Mouse (Mus musculus): ENCODE data around the gene Dync1i1. TPM values are rescaled to one million over a fixed set of nuclear protein-coding genes. Genes with fewer than 3 reads are reported as not detected.

The Dync1i1 gene
- polyA plus RNA-seq, 1 experiment from 2014 or later, result 32.2 TPM

DNA sequence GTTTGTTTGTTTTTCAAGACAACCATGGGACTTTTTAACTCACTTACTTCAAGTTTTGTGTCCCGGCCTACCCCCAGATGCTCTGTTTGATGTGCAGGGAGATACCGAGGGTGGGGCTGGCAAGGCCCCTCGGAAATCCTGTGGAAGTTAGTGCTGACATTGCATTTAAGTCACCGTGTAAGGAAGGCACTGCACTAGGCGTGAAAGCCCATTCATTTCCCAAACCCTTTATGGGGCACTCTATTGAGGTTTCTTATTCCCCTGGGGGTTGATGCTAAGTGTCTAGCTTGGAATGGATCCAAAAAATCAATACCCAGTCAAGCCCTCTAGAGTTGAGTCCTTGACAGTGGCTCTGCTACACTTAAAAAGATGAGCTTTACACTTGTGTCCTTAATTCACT is 27.2 kb downstream of the Dync1i1 start:
- no peaks in the 10 kb centered on the region for H3K36me3 ChIP-seq (ENCODE audit: control insufficient read depth, insufficient read depth, low read length)
- ATAC-seq (ENCODE audit: low read depth), result peak; percentile 86
- H3K9ac ChIP-seq (replicated peaks; ENCODE audit: low read depth, low read length), result no peak overlapping the region
- H3K27ac ChIP-seq (ENCODE audit: low read depth, low read length), result no peak overlapping the region
- H3K4me1 ChIP-seq (ENCODE audit: control insufficient read depth, insufficient read depth, low read length), result no peaks in the 10 kb centered on the region
- H3K9me3 ChIP-seq (ENCODE audit: control insufficient read depth, low read length), result no peaks in the 10 kb centered on the region
- no peak overlapping the region for H3K4me2 ChIP-seq (ENCODE audit: low read depth, low read length)
- 39% methylated on average over 5 of the region's 5 CpGs for WGBS
- H3K4me3 ChIP-seq (ENCODE audit: low read depth, low read length), result no peak overlapping the region
- no peaks in the 10 kb centered on the region for H3K27me3 ChIP-seq (ENCODE audit: control insufficient read depth, insufficient read depth, low read length)

DNA sequence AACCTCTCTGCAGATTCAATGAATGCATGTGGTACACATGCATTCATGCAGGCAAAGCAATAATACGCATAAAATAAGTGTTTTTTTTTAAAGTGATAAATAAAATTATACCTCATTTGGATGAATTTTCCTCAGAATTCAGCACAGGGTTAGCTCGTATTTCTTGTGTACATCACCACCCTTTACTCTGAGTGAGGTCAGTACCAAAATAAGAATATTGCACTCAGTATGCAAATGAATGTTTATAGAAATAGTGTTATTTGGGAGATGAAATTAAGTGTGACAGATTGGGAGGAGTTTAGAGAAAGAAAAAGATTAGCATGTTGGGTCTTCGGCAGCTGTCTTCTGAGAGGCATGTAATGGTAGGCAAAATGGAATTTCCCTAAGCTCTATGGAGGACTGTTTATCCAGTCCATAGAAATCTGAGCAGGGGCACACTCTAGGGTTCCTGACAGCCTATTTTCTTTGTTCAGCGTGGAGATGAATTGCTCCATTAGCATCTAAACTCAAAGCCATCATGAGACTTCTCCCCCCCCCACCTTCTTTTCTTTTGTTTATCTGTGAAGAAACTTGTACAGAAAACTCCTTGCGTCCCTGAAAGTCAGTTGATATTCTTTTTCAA is 31.2 kb downstream of the Dync1i1 start:
- Histone ChIP-seq H3K4me3 (ENCODE audit: low read depth, low read length) (no peak overlapping the region), H3K27me3 (ENCODE audit: control insufficient read depth, insufficient read depth, low read length) (no peaks in the 10 kb centered on the region), H3K36me3 (ENCODE audit: control insufficient read depth, insufficient read depth, low read length) (no peaks in the 10 kb centered on the region), H3K4me2 (ENCODE audit: low read depth, low read length) (no peak overlapping the region), H3K27ac (ENCODE audit: low read depth, low read length) (no peak overlapping the region), H3K4me1 (ENCODE audit: control insufficient read depth, insufficient read depth, low read length) (no peaks in the 10 kb centered on the region), H3K9ac (replicated peaks; ENCODE audit: low read depth, low read length) (no peak overlapping the region), H3K9me3 (ENCODE audit: control insufficient read depth, low read length) (no peaks in the 10 kb centered on the region)
- WGBS, result 26% methylated on average over 5 of the region's 5 CpGs
- ATAC-seq (ENCODE audit: low read depth), result no peak

DNA sequence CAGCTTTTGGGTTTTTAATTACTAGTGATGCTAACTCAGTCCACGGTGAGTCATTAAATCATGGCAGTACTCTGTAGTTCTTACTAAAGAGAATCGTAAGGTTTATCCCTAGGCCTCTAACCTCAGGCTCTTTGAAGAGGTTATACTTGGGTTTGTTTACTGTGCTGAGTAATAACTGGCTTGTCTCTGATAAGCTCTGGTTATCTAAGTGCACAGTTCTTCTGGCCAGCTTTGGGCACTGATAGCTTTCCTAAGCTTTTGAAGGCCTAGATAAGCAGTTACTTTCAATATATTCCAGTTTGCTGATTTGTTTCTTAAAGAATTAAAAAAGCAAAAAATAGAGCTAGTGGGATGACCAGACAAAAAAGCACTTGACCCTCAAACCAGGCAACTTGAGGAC is 37.5 kb downstream of the Dync1i1 start:
- H3K27ac ChIP-seq (ENCODE audit: low read depth, low read length), result no peak overlapping the region
- ATAC-seq (ENCODE audit: low read depth), result no peak
- WGBS, result 77% methylated on average over 2 of the region's 2 CpGs

DNA sequence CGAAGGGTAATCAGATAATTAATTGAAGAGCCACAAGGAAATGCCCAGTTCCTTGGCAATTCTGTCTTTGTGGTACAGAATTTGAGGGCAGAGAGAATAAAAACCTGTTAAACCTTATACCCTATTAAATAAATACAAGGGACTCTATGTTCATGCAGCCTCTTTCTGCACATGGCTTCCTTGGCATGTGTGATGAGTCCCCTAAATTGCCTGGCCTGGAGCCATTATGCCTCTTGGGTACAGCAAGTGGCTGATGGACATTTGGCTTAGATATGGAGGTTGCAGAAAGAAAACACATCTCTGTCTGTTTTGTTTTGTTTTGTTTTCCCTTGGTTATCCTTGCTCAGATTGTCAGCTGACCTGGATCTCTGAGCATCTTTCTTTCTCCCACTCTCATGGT is 43.1 kb downstream of the Dync1i1 start:
- Histone ChIP-seq H3K9ac (replicated peaks; ENCODE audit: low read depth, low read length) (no peak overlapping the region), H3K4me3 (ENCODE audit: low read depth, low read length) (no peak overlapping the region), H3K27me3 (ENCODE audit: control insufficient read depth, insufficient read depth, low read length) (no peaks in the 10 kb centered on the region), H3K9me3 (ENCODE audit: control insufficient read depth, low read length) (no peaks in the 10 kb centered on the region), H3K4me1 (ENCODE audit: control insufficient read depth, insufficient read depth, low read length) (no peaks in the 10 kb centered on the region), H3K27ac (ENCODE audit: low read depth, low read length) (no peak overlapping the region), H3K4me2 (ENCODE audit: low read depth, low read length) (no peak overlapping the region), H3K36me3 (ENCODE audit: control insufficient read depth, insufficient read depth, low read length) (no peaks in the 10 kb centered on the region)
- 70% methylated on average over 1 of the region's 1 CpGs for WGBS
- ATAC-seq (ENCODE audit: low read depth), result no peak

More for the DNA sequence above, 37.5 kb downstream of the Dync1i1 start:
- Histone ChIP-seq H3K27me3 (ENCODE audit: control insufficient read depth, insufficient read depth, low read length) (no peaks in the 10 kb centered on the region), H3K4me1 (ENCODE audit: control insufficient read depth, insufficient read depth, low read length) (no peaks in the 10 kb centered on the region), H3K36me3 (ENCODE audit: control insufficient read depth, insufficient read depth, low read length) (no peaks in the 10 kb centered on the region), H3K9me3 (ENCODE audit: control insufficient read depth, low read length) (no peaks in the 10 kb centered on the region), H3K4me3 (ENCODE audit: low read depth, low read length) (no peak overlapping the region), H3K9ac (replicated peaks; ENCODE audit: low read depth, low read length) (no peak overlapping the region), H3K4me2 (ENCODE audit: low read depth, low read length) (no peak overlapping the region)

DNA sequence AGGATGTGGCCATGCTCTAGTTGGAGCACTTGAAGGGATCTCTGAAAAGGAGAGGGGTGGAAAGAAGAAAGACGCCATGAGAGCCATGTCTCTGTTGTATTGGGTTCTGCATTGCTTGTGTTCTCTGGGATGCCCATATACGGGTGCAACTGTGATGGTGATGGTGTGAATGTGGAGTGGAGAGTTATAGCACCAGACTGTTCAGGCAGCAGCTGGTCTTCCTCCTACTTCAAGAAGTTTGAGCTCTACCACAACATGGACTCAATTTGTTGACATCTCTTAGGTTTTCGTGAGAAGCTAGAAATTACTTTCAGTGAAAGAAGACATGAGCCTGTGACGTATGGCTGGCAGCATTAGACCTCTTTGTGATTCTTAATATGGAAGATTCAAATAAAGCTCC is 44.8 kb downstream of the Dync1i1 start:
- ATAC-seq (ENCODE audit: low read depth), result no peak
- whole genome bisulfite sequencing, result 91% methylated on average over 4 of the region's 4 CpGs
- Histone ChIP-seq H3K27ac (ENCODE audit: low read depth, low read length) (no peak overlapping the region), H3K27me3 (ENCODE audit: control insufficient read depth, insufficient read depth, low read length) (no peaks in the 10 kb centered on the region), H3K9ac (replicated peaks; ENCODE audit: low read depth, low read length) (no peak overlapping the region), H3K9me3 (ENCODE audit: control insufficient read depth, low read length) (no peaks in the 10 kb centered on the region), H3K4me1 (ENCODE audit: control insufficient read depth, insufficient read depth, low read length) (no peaks in the 10 kb centered on the region), H3K36me3 (ENCODE audit: control insufficient read depth, insufficient read depth, low read length) (no peaks in the 10 kb centered on the region), H3K4me2 (ENCODE audit: low read depth, low read length) (no peak overlapping the region), H3K4me3 (ENCODE audit: low read depth, low read length) (no peak overlapping the region)

DNA sequence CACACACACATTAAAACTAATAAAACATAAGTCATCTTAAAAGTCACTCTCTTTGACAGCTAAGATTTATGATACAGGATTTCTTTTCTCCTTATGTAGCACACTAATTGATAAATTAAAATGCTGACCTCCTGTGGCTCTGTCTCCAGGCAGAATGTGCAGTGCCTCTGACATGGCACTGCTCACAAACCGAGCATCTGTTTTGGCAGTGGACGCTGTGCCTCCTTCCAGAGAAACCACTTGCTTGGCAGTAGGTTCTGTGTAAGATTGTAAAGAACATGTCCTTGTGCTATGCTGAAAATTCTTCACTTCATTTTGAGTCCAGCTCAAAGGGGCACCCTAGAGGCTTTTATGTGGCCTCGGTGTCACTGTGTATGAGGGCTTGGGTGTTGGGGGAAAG is 50.0 kb downstream of the Dync1i1 start:
- Histone ChIP-seq H3K9ac (replicated peaks; ENCODE audit: low read depth, low read length) (no peak overlapping the region), H3K36me3 (ENCODE audit: control insufficient read depth, insufficient read depth, low read length) (no peaks in the 10 kb centered on the region), H3K27ac (ENCODE audit: low read depth, low read length) (no peak overlapping the region), H3K9me3 (ENCODE audit: control insufficient read depth, low read length) (no peaks in the 10 kb centered on the region), H3K4me3 (ENCODE audit: low read depth, low read length) (no peak overlapping the region), H3K27me3 (ENCODE audit: control insufficient read depth, insufficient read depth, low read length) (no peaks in the 10 kb centered on the region), H3K4me2 (ENCODE audit: low read depth, low read length) (no peak overlapping the region), H3K4me1 (ENCODE audit: control insufficient read depth, insufficient read depth, low read length) (no peaks in the 10 kb centered on the region)
- 66% methylated on average over 3 of the region's 3 CpGs for WGBS
- no peak for ATAC-seq (ENCODE audit: low read depth)

DNA sequence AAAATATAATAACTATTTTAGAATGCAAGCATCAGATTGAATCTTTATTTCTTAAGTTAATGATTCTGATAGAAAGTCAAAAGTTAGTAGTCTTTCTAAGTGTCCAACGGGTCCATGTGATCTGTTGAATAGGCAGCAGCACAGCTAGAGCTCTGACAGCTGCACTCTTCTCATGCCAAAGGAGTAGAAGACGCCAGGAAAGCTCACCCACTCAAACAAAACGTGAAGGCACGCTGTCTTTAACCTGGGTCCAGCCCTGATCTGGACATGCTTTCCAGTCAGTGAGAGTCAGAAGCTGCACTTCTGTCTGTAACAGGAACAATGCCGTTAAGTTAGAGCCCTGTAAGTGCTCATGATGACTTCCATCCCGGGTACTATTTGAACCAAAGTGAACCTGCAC is 56.3 kb downstream of the Dync1i1 start:
- no peaks in the 10 kb centered on the region for H3K36me3 ChIP-seq (ENCODE audit: control insufficient read depth, insufficient read depth, low read length)
- no peak for ATAC-seq (ENCODE audit: low read depth)
- no peak overlapping the region for H3K27ac ChIP-seq (ENCODE audit: low read depth, low read length)
- H3K27me3 ChIP-seq (ENCODE audit: control insufficient read depth, insufficient read depth, low read length), result no peaks in the 10 kb centered on the region
- WGBS, result 87% methylated on average over 6 of the region's 6 CpGs
- H3K9ac ChIP-seq (replicated peaks; ENCODE audit: low read depth, low read length), result no peak overlapping the region
- no peak overlapping the region for H3K4me2 ChIP-seq (ENCODE audit: low read depth, low read length)
- H3K4me3 ChIP-seq (ENCODE audit: low read depth, low read length), result no peak overlapping the region
- no peaks in the 10 kb centered on the region for H3K4me1 ChIP-seq (ENCODE audit: control insufficient read depth, insufficient read depth, low read length)
- H3K9me3 ChIP-seq (ENCODE audit: control insufficient read depth, low read length), result no peaks in the 10 kb centered on the region

DNA sequence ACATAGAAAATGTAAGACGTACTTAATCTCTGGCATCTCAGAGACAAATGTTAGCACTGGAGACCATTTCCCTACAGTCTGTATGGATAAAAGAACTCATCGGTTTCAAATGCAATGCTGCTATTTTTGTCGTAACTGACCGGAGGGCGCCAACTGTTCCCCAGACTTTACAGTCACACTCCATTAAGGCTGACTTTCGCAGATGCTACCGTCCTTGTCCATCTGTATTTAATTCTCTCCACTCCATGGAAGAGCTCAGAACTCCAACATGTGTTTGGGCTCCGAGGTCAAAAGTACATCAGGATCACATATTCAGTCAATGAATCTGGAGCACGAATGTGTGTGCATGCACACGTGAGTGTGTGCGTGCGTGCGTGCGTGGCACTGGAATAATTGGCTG is 58.4 kb downstream of the Dync1i1 start:
- no peak overlapping the region for H3K9ac ChIP-seq (replicated peaks; ENCODE audit: low read depth, low read length)
- H3K9me3 ChIP-seq (ENCODE audit: control insufficient read depth, low read length), result no peaks in the 10 kb centered on the region
- no peak for ATAC-seq (ENCODE audit: low read depth)
- H3K36me3 ChIP-seq (ENCODE audit: control insufficient read depth, insufficient read depth, low read length), result no peaks in the 10 kb centered on the region
- H3K27me3 ChIP-seq (ENCODE audit: control insufficient read depth, insufficient read depth, low read length), result no peaks in the 10 kb centered on the region
- WGBS, result 89% methylated on average over 14 of the region's 14 CpGs
- H3K4me1 ChIP-seq (ENCODE audit: control insufficient read depth, insufficient read depth, low read length), result no peaks in the 10 kb centered on the region
- H3K4me3 ChIP-seq (ENCODE audit: low read depth, low read length), result no peak overlapping the region
- H3K27ac ChIP-seq (ENCODE audit: low read depth, low read length), result no peak overlapping the region
- no peak overlapping the region for H3K4me2 ChIP-seq (ENCODE audit: low read depth, low read length)

DNA sequence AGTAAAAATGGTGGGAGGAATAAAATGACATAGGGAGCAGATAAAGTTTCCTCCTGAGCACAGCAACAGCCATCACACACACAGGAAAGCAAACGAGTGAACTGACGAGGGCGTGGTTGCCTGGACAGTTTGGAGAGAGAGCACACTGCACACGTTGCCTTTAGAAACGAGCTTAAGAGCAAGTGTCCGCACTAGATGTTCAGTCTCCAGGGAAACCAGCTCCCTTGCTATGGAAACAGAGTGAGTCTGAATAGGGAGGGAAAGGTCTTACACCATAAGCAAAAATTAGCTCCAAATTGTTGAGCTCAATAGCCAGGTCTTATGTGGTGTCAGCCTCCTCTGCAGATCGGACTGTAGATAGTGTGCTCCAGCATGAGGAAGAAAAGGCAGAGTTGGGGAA is 65.2 kb downstream of the Dync1i1 start:
- 54% methylated on average over 7 of the region's 7 CpGs for WGBS
- Histone ChIP-seq H3K27me3 (ENCODE audit: control insufficient read depth, insufficient read depth, low read length) (no peaks in the 10 kb centered on the region), H3K4me1 (ENCODE audit: control insufficient read depth, insufficient read depth, low read length) (no peaks in the 10 kb centered on the region), H3K4me2 (ENCODE audit: low read depth, low read length) (no peak overlapping the region), H3K36me3 (ENCODE audit: control insufficient read depth, insufficient read depth, low read length) (no peaks in the 10 kb centered on the region), H3K27ac (ENCODE audit: low read depth, low read length) (no peak overlapping the region), H3K9me3 (ENCODE audit: control insufficient read depth, low read length) (no peaks in the 10 kb centered on the region), H3K9ac (replicated peaks; ENCODE audit: low read depth, low read length) (no peak overlapping the region), H3K4me3 (ENCODE audit: low read depth, low read length) (no peak overlapping the region)
- no peak for ATAC-seq (ENCODE audit: low read depth)

All from neural tube, embryonic 14.5 days (tissue).